Mouse (Mus musculus) heart, embryonic 15.5 days (tissue): ENCODE results near the gene Hexim2. TPM values are rescaled to one million over a fixed set of nuclear protein-coding genes. Genes with fewer than 3 reads are reported as not detected.
A peak's percentile ranks its signal among the peaks of the same experiment; 100 is the strongest.

Experiments used
- ATAC-seq: fragments of 200-750 bp; cut with Nextera tagmentation; replicated peaks from 2 replicates; pipeline ENCODE4 v1.8.0; 2017; ENCODE audit warnings: low read depth, moderate TSS enrichment; ENCODE audit not compliant: insufficient number of reproducible peaks, insufficient read depth, low FRiP score
- H3K27ac ChIP-seq: fragments of 300-500 bp; sonication (generic); 2 replicates; pipeline ENCODE4 v1.5.1; 2015; ENCODE audit warnings: mild to moderate bottlenecking, inconsistent platforms
- H3K27me3 ChIP-seq: fragments of 300-500 bp; sonication (generic); 2 replicates; pipeline ENCODE4 v1.6.1; 2015; ENCODE audit warnings: inconsistent platforms
- H3K36me3 ChIP-seq: fragments of 300-500 bp; sonication (generic); 2 replicates; pipeline ENCODE4 v1.6.1; 2015; ENCODE audit warnings: mild to moderate bottlenecking, inconsistent platforms
- H3K4me1 ChIP-seq: fragments of 300-500 bp; sonication (generic); replicated peaks from 2 replicates; pipeline ENCODE4 v1.6.1; 2015; ENCODE audit warnings: inconsistent platforms
- H3K4me2 ChIP-seq: fragments of 300-500 bp; sonication (generic); 2 replicates; pipeline ENCODE4 v1.6.1; 2015; ENCODE audit warnings: inconsistent platforms, mild to moderate bottlenecking, moderate library complexity
- H3K4me3 ChIP-seq: fragments of 300-500 bp; sonication (generic); 2 replicates; pipeline ENCODE4 v1.5.1; 2015; ENCODE audit warnings: mild to moderate bottlenecking, inconsistent platforms
- H3K9ac ChIP-seq: fragments of 300-500 bp; sonication (generic); 2 replicates; pipeline ENCODE4 v1.6.1; 2015; ENCODE audit warnings: mild to moderate bottlenecking, inconsistent platforms
- H3K9me3 ChIP-seq: fragments of 300-500 bp; sonication (generic); replicated peaks from 2 replicates; pipeline ENCODE4 v1.6.1; 2016; ENCODE audit warnings: inconsistent platforms
- WGBS: fragments of 180-500 bp; shearing (Covaris S2); methylation state at CpG from one replicate; pipeline ENCODE4 v1.1.7; 2015; ENCODE audit warnings: mixed read lengths; 5-methylcytosine and 5-hydroxymethylcytosine counted together
- polyA plus RNA-seq: library from polyadenylated mRNA; unstranded; fragments of >200 nt; fragmentation: Nextera tagmentation; extraction: Ambion mirVana; gene quantifications from 2 replicates; pipeline ENCODE4 v1.2.1, GENCODE M21; 2015

Hexim2 gene
- polyA plus RNA-seq, 1 experiment from 2014 or later, result 5.5 TPM

DNA sequence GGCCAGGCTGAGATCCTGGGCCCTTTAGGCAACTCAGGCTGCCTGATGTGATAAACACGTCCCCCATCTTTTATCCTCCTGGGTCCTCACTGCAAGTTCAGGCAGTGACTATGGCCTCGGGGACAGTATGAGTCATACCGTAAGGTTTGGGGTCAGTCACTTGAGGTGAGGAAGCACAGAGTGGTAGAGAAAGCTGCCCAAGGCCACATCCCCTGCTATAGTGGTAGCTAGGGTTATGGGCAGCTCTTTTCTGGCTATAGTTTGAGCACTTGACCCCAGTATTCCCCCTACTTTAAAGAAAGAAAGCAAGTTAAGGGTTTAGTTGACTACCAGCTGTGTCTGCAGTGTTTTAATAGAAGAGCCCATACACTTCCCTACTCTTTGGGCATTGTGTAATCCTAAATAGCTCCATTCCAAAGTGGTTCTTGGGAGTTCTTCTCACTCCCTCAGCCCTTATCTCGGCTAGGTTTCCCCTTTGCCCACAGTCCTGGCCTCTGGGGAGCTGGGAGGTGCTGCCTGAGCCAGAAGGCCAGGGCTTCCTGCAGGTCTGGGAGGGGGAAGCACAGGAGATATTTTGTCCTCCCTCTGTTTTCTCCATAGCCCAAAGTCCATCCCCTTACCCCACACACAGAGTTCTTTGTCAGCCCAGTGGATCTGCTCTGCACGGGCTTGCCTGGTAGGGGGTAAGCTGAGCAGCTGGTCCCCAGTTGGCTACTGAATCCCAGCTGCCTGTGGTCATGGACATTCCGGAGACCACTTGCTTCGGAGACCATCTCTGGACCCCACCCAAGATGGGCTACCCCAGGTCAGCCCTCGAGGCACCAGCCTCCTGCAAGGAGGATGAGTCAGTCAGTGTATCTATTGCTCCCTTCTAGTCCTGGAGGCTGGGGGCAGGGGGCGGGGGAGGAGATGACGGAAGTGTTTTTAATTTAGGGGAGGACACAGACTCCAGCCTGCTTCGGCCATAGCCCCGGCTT, 12.4 kb downstream of the Hexim2 start:
- Histone ChIP-seq H3K27ac (peak overlapping the region; percentile 58), H3K4me2 (no peak overlapping the region), H3K4me3 (no peak overlapping the region), H3K9me3 (no peaks in the 10 kb centered on the region), H3K36me3 (no peaks in the 10 kb centered on the region), H3K9ac (no peak overlapping the region), H3K27me3 (no peaks in the 10 kb centered on the region), H3K4me1 (peaks cover 39% of the 10 kb centered on the region)
- no peak for ATAC-seq
- WGBS, result 44% methylated on average over 12 of the region's 12 CpGs

DNA sequence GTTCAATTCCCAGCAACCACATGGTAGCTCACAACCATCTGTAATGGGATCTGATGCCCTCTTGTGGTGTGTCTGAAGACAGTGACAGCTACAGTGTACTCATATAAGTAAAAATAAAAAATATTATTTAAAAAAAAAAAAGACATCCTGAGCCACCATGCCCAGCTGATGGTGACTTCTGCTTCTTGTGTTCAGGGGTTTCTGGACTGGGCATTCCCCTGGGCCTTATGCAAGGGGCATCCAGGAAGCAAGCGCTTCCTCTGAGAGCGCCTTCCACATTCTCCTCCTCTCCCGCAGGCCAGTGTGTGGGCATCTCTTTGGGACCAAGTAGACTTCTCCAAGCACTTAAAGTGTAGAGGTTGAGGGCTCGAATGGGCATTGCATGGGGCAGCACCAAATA, 14.2 kb downstream of the Hexim2 start:
- Histone ChIP-seq H3K4me3 (no peak overlapping the region), H3K9ac (no peak overlapping the region), H3K9me3 (no peaks in the 10 kb centered on the region), H3K4me2 (no peak overlapping the region), H3K36me3 (no peaks in the 10 kb centered on the region), H3K4me1 (peaks cover 29% of the 10 kb centered on the region), H3K27ac (no peak overlapping the region), H3K27me3 (no peaks in the 10 kb centered on the region)
- no peak for ATAC-seq
- WGBS, result 88% methylated on average over 4 of the region's 4 CpGs

DNA sequence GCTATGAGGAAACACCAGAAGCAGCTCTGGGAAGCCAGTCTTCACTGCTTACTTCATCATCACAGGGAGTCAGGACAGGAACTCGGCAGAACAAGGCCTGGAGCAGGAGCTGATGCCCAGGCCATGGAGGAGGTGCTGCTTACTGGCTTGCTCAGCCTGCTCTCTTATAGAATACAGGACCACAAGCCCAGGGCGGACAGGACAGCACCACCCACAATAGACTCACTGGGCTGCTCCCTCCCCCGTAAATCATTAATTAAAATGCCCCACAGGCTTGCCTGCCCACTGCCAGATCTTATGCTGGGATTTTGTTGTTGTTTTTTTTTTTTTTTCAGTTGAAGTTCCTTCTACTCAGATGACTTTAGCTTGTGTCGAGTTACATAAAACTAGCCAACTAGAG, 15.5 kb downstream of the Hexim2 start:
- no peaks in the 10 kb centered on the region for H3K9me3 ChIP-seq
- H3K27ac ChIP-seq, result no peak overlapping the region
- H3K4me3 ChIP-seq, result no peak overlapping the region
- no peaks in the 10 kb centered on the region for H3K27me3 ChIP-seq
- no peak overlapping the region for H3K9ac ChIP-seq
- no peaks in the 10 kb centered on the region for H3K36me3 ChIP-seq
- H3K4me2 ChIP-seq, result no peak overlapping the region
- ATAC-seq, result no peak
- 70% methylated on average over 4 of the region's 4 CpGs for WGBS
- peaks cover 16% of the 10 kb centered on the region for H3K4me1 ChIP-seq

DNA sequence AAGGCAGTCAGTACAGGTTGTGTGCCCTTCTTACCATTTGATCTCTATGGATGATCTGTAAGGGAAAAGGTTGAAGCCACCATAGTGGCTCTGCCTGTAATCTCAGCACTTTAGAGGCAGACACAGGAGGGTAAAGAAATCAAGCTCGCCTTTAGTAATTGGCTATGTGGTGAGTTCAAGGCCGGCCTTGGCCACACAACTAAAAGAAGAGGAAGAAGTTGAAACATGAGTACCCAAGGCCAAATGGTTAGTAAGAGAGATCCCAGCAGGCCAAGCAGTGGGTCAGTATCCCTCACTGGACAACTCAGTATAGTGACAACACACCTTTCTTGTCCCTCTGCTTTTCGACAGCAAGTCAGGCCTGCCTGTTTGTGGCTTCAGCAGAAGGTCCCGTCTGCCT, 17.5 kb downstream of the Hexim2 start:
- no peak overlapping the region for H3K4me2 ChIP-seq
- no peaks in the 10 kb centered on the region for H3K27me3 ChIP-seq
- H3K4me3 ChIP-seq, result no peak overlapping the region
- no peaks in the 10 kb centered on the region for H3K9me3 ChIP-seq
- H3K9ac ChIP-seq, result no peak overlapping the region
- no peak for ATAC-seq
- 88% methylated on average over 4 of the region's 4 CpGs for WGBS
- H3K36me3 ChIP-seq, result no peaks in the 10 kb centered on the region
- H3K4me1 ChIP-seq, result peaks cover 4% of the 10 kb centered on the region
- no peak overlapping the region for H3K27ac ChIP-seq

DNA sequence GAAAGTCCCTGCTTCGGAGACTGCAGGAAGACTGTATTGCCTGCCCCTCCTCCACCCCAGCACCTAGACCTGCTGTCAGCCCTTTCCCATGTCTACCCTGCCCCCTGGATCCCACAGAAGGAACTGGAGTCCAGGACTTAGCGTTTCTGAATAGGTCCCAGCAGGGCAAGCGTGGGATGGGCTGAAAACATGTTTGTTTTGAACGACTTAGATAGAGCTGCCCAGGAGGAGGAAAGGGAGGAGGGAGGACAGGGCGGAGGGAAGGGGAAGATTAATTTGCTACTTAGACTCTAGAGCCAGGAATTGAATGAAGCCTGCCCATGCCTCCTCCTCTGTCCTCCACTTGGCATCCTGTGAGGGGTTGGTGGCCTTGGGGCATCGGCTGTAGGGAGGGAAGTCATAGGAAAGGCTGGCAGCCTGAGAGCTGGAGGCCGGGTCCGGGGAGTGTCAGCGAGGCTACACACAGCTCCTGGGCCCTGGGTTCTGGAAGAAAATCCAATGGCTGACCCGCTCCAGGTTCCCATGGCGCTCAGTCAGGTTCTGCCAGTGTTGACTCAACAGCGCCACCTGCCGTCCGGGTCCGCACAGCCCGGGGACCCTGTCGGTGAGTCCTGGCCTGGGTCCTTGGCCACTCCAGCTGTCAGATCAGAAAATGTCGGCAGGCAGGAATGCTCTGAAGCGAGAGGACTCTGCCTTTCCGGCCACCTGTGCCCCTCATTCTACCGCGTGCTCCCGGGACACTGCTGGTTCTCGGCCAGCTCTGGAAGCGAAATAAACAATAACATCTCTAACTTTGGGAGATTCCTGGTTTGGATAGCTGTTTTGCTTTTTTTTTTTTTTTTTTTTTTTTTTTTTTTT, 26.6 kb downstream of the Hexim2 start:
- Histone ChIP-seq H3K4me3 (peak overlapping the region; percentile 47), H3K4me2 (peak overlapping the region; percentile 87), H3K9ac (peak overlapping the region; percentile 40), H3K27me3 (no peaks in the 10 kb centered on the region), H3K27ac (peak overlapping the region; percentile 69), H3K4me1 (peaks cover 12% of the 10 kb centered on the region), H3K9me3 (no peaks in the 10 kb centered on the region), H3K36me3 (no peaks in the 10 kb centered on the region)
- WGBS, result 2% methylated on average over 25 of the region's 25 CpGs
- ATAC-seq, result peak; percentile 94

DNA sequence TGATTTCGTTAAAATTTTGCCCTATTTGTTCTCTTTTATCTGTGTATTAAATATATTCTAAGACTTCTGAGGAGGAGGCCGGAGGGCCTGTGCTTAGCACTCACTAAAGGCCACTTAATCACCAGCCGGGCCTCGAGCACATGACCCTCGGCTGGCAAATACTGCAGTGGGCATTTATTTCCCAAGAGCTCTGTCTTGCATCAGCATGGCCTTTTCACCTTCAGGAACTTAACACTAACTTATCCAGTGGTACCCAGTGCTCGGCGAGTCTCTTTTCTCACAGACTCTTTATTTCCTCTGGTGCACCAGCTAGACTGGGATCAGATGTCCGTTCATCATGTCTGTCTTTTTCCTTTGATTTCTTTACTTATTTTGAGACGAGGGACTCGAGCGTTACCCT, 28.5 kb downstream of the Hexim2 start:
- ATAC-seq, result no peak
- 88% methylated on average over 11 of the region's 11 CpGs for WGBS
- no peaks in the 10 kb centered on the region for H3K27me3 ChIP-seq
- no peaks in the 10 kb centered on the region for H3K9me3 ChIP-seq
- no peak overlapping the region for H3K9ac ChIP-seq
- no peak overlapping the region for H3K4me2 ChIP-seq
- H3K4me1 ChIP-seq, result peaks cover 16% of the 10 kb centered on the region
- H3K4me3 ChIP-seq, result no peak overlapping the region
- H3K36me3 ChIP-seq, result no peaks in the 10 kb centered on the region
- no peak overlapping the region for H3K27ac ChIP-seq

DNA sequence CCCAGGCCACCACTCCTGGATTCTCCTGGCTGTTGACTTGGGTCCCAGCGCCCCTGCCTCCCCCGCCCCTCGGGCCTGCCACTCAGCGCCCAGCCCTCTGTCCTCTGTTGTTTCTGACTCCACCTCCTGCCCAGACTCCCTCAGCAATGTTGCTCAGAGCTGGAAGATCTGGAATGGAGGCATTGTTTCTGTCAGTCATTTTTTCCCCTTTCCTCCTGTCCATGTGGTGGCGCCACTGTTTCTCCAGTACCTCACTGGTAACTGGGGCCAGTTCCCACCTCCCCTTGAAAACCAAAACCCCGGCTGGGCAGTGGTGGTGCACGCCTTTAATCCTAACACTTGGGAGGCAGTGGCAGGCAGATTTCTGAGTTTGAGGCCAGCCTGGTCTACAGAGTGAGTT, 29.2 kb downstream of the Hexim2 start:
- 76% methylated on average over 7 of the region's 7 CpGs for WGBS
- no peak for ATAC-seq

DNA sequence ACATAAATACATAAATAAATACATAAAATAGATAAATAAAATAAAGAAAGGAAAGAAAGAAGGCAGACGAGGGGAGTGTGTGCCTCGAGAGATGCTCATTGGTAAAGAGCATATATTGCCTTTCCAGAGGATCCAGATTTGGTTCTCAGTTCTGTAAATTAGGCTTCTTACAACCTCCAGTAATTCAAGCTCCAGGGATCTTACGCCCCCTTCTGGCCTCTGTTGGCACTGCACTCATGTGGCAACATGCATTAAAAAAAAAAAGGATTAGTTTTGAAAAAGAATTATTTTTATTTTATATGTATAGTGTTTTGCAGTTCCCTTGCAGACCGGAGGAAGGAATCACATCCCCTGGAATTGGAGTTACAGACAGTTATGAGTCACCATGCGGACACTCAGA, 29.9 kb downstream of the Hexim2 start:
- Histone ChIP-seq H3K36me3 (no peaks in the 10 kb centered on the region), H3K4me2 (no peak overlapping the region), H3K27ac (no peak overlapping the region), H3K4me1 (peaks cover 16% of the 10 kb centered on the region), H3K9me3 (no peaks in the 10 kb centered on the region), H3K27me3 (no peaks in the 10 kb centered on the region), H3K4me3 (no peak overlapping the region), H3K9ac (no peak overlapping the region)
- WGBS, result 90% methylated on average over 5 of the region's 5 CpGs
- no peak for ATAC-seq

More for the DNA sequence above, 29.2 kb downstream of the Hexim2 start:
- Histone ChIP-seq H3K4me2 (no peak overlapping the region), H3K4me1 (peaks cover 16% of the 10 kb centered on the region), H3K36me3 (no peaks in the 10 kb centered on the region), H3K9ac (no peak overlapping the region), H3K4me3 (no peak overlapping the region), H3K9me3 (no peaks in the 10 kb centered on the region), H3K27me3 (no peaks in the 10 kb centered on the region), H3K27ac (no peak overlapping the region)

DNA sequence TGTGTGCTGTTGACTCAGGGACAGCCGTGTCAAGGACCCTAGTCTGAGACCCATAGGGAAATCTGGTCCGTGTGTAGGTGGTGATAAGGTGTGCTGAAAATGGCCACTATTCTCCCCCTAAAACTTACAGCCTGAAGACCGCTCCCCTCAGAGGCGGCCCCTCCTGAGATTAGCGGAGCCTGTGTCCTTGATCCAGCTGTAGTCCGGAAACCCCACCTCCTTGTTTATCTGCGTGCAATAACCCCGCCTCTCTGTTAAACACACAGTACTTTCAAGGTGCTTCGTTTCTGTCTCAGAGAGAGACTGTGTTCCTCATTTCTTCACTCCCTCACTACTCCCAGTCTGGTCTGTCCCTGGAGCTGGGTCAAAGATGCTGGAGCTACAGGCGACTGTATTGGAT, 32.2 kb downstream of the Hexim2 start:
- ATAC-seq, result no peak
- Histone ChIP-seq H3K36me3 (no peaks in the 10 kb centered on the region), H3K4me1 (peaks cover 6% of the 10 kb centered on the region), H3K27me3 (peaks cover 6% of the 10 kb centered on the region), H3K4me3 (no peak overlapping the region), H3K9ac (no peak overlapping the region), H3K27ac (no peak overlapping the region), H3K4me2 (peak overlapping the region; percentile 34), H3K9me3 (no peaks in the 10 kb centered on the region)
- 21% methylated on average over 10 of the region's 10 CpGs for WGBS

DNA sequence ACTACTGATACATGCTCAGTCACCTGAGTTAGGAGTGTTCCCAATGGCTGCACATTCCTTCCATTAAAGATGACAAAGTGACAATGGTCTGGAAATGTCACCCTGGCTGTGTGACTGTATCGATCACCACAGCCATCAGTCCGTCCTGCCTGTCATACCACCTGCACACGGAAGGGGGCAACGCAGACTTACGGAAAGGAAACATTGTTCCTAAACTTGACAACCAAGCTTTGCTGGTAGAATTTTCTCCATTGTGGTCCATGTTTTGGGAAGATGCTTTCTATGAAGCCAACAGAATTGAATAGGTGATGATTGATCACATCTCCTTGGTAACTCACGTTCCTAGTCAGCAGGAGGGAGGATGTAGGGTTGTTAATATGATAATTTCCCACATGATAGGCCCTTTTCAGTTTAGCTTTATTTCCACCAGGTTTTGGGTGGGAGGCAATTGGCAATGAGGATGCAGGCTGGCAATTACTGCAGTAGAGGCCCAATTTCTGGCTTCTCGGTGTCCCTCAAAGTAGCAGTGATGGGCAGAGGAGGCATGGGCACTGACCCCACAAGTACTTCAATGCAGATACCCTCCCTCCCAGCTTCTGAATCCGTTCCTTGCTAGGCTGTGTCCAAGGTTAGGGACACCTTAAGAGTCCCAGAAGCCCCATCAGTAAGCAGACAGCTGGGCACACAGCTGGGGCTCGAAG, 36.6 kb downstream of the Hexim2 start:
- peaks cover 31% of the 10 kb centered on the region for H3K27me3 ChIP-seq
- no peak overlapping the region for H3K9ac ChIP-seq
- 24% methylated on average over 9 of the region's 9 CpGs for WGBS
- no peak overlapping the region for H3K4me3 ChIP-seq
- H3K4me1 ChIP-seq, result peaks cover 24% of the 10 kb centered on the region
- no peaks in the 10 kb centered on the region for H3K36me3 ChIP-seq
- H3K4me2 ChIP-seq, result no peak overlapping the region
- no peak overlapping the region for H3K27ac ChIP-seq
- H3K9me3 ChIP-seq, result no peaks in the 10 kb centered on the region
- ATAC-seq, result no peak

DNA sequence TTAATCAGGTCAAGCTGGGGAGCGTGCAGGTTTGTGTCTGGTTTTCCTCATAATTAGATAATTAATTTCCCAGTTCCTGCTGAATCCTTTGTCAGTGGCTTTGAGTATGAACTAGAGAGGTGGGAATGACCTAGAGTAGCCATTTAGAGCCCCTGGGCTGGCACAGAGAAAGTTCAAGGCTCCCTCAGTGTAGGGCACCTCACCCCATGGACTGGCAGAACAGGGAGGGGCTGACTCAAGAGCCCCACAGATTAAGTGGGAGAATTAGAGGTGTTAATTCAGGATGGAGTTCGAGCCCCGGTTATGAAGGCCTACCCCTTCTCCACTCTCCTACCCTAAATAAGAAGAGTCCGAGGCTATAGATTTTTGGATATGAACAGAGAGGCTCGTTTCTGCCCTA, 37.4 kb downstream of the Hexim2 start:
- Histone ChIP-seq H3K36me3 (no peaks in the 10 kb centered on the region), H3K4me2 (0 out of 2 replicates have a peak overlapping the region, but pooled peaks have one; percentile 96), H3K4me1 (peaks cover 23% of the 10 kb centered on the region), H3K9me3 (no peaks in the 10 kb centered on the region), H3K9ac (no peak overlapping the region), H3K27me3 (peaks cover 31% of the 10 kb centered on the region), H3K27ac (no peak overlapping the region), H3K4me3 (no peak overlapping the region)
- ATAC-seq, result no peak
- 90% methylated on average over 5 of the region's 5 CpGs for WGBS
